Mouse (Mus musculus): ENCODE measurements around the gene A4galt. TPM values are rescaled to one million over a fixed set of nuclear protein-coding genes. Genes with fewer than 3 reads are reported as not detected.
A peak's percentile ranks its signal among the peaks of the same experiment; 100 is the strongest.

A4galt gene
- total and polyA plus RNA-seq, 3 experiments = not detected

- Histone ChIP-seq H3K4me3 (ENCODE audit: control insufficient read depth in 1 of 2, insufficient read depth in 1 of 2, low read depth in 2 of 2, low read length in 2 of 2) (no peak overlapping the region), H3K36me3 (ENCODE audit: control insufficient read depth in 1 of 2, insufficient read depth in 2 of 2, low read length in 2 of 2) (peaks cover 0 to 10% of the 10 kb centered on the region in 2 experiments; a peak in 2 of 4 replicates), H3K9me3 (replicated peaks; ENCODE audit: insufficient read depth, low read length) (no peaks in the 10 kb centered on the region), H3K79me2 (ENCODE audit: control insufficient read depth, insufficient read depth, low read length, poor library complexity) (no peaks in the 10 kb centered on the region), H3K27ac (ENCODE audit: control insufficient read depth, low read depth, low read length) (no peak overlapping the region), H3K4me1 (ENCODE audit: control insufficient read depth in 1 of 2, insufficient read depth in 2 of 2, low read length in 2 of 2) (peaks cover 6 to 17% of the 10 kb centered on the region in 2 experiments; a peak in 3 of 4 replicates), H3K9ac (ENCODE audit: control insufficient read depth, low read depth, low read length, poor library complexity, severe bottlenecking) (no peak overlapping the region), H3K27me3 (ENCODE audit: control insufficient read depth in 1 of 2, insufficient read depth in 2 of 2, low read length in 2 of 2) (no peaks in the 10 kb centered on the region)
- no peak for DNase-seq (ENCODE audit: low read depth, low spot score)
- TF ChIP-seq POLR2AphosphoS5 (IDR thresholded peaks at IDR 0.05; ENCODE audit: borderline replicate concordance, low read depth, low read length) (no peak), MAX (IDR thresholded peaks at IDR 0.05; ENCODE audit: low read length) (no peak), CHD2 (IDR thresholded peaks at IDR 0.05; ENCODE audit: low read length) (no peak), CHD1 (IDR thresholded peaks at IDR 0.05; ENCODE audit: low read depth, low read length) (no peak), ETS1 (IDR thresholded peaks at IDR 0.05; ENCODE audit: low read depth, low read length) (no peak), NELFE (IDR thresholded peaks at IDR 0.05; ENCODE audit: low read depth, low read length) (no peak), POLR2A (IDR thresholded peaks at IDR 0.05; ENCODE audit: control insufficient read depth in 1 of 2, insufficient read depth in 1 of 2, low read depth in 1 of 2, low read length in 2 of 2, poor library complexity in 1 of 2) (no peak), USF2 (IDR thresholded peaks at IDR 0.05; ENCODE audit: borderline replicate concordance in 1 of 2, insufficient read depth in 1 of 2, low read depth in 1 of 2, low read length in 2 of 2) (no peak), MXI1 (IDR thresholded peaks at IDR 0.05; ENCODE audit: low read depth, low read length) (no peak), RCOR1 (IDR thresholded peaks at IDR 0.05; ENCODE audit: low read depth, low read length) (no peak), E2F4 (IDR thresholded peaks at IDR 0.05; ENCODE audit: borderline replicate concordance, low read depth, low read length) (no peak), NRF1 (IDR thresholded peaks at IDR 0.05; ENCODE audit: insufficient read depth, low read depth, low read length, poor library complexity, severe bottlenecking) (no peak), RAD21 (IDR thresholded peaks at IDR 0.05; ENCODE audit: low read depth, low read length) (no peak), EP300 (IDR thresholded peaks at IDR 0.05; ENCODE audit: low read depth in 1 of 2, low read length in 2 of 2) (no peak), TCF12 (IDR thresholded peaks at IDR 0.05; ENCODE audit: low read depth, low read length) (no peak), POLR2AphosphoS2 (IDR thresholded peaks at IDR 0.05; ENCODE audit: low read length) (no peak), BHLHE40 (IDR thresholded peaks at IDR 0.05; ENCODE audit: borderline replicate concordance, low read depth, low read length) (no peak), TAL1 (IDR thresholded peaks at IDR 0.05; ENCODE audit: low read length) (no peak)
Measured at GRCm38 (mm10) chr15:83293144-83293543, 41.6 kb upstream of the A4galt start.

- Histone ChIP-seq H3K4me1 (ENCODE audit: control insufficient read depth in 1 of 2, insufficient read depth in 2 of 2, low read length in 2 of 2) (peaks cover 6 to 17% of the 10 kb centered on the region in 2 experiments; a peak in 3 of 4 replicates), H3K27me3 (ENCODE audit: control insufficient read depth in 1 of 2, insufficient read depth in 2 of 2, low read length in 2 of 2) (no peaks in the 10 kb centered on the region), H3K9ac (ENCODE audit: control insufficient read depth, low read depth, low read length, poor library complexity, severe bottlenecking) (no peak overlapping the region), H3K9me3 (replicated peaks; ENCODE audit: insufficient read depth, low read length) (no peaks in the 10 kb centered on the region), H3K36me3 (ENCODE audit: control insufficient read depth in 1 of 2, insufficient read depth in 2 of 2, low read length in 2 of 2) (peaks cover 0 to 10% of the 10 kb centered on the region in 2 experiments; a peak in 2 of 4 replicates), H3K4me3 (ENCODE audit: control insufficient read depth in 1 of 2, insufficient read depth in 1 of 2, low read depth in 2 of 2, low read length in 2 of 2) (no peak overlapping the region), H3K79me2 (ENCODE audit: control insufficient read depth, insufficient read depth, low read length, poor library complexity) (no peaks in the 10 kb centered on the region), H3K27ac (ENCODE audit: control insufficient read depth, low read depth, low read length) (no peak overlapping the region)
- TF ChIP-seq TAL1 (IDR thresholded peaks at IDR 0.05; ENCODE audit: low read length) = peak; percentile 19; the same call in 1 of the 2 replicates
- no peak; the same call in 1 of the 2 replicates for TF ChIP-seq MXI1 (IDR thresholded peaks at IDR 0.05; ENCODE audit: low read depth, low read length)
- no peak for TF ChIP-seq MAZ (IDR thresholded peaks at IDR 0.05; ENCODE audit: low read depth, low read length)
- 0 out of 2 replicates have a peak, but pooled peaks have one; percentile 21 for TF ChIP-seq MYC (IDR thresholded peaks at IDR 0.05; ENCODE audit: low read depth, low read length)
- peak; percentile 69 to 73 for TF ChIP-seq EP300 (IDR thresholded peaks at IDR 0.05; ENCODE audit: low read depth in 1 of 2, low read length in 2 of 2)
- TF ChIP-seq POLR2A (IDR thresholded peaks at IDR 0.05; ENCODE audit: control insufficient read depth in 1 of 2, insufficient read depth in 1 of 2, low read depth in 1 of 2, low read length in 2 of 2, poor library complexity in 1 of 2) = no peak
- peak; percentile 24; the same call in 1 of the 2 replicates for TF ChIP-seq RCOR1 (IDR thresholded peaks at IDR 0.05; ENCODE audit: low read depth, low read length)
- TF ChIP-seq ZKSCAN1 (IDR thresholded peaks at IDR 0.05; ENCODE audit: low read depth, low read length) = no peak
- no peak for TF ChIP-seq POLR2AphosphoS5 (IDR thresholded peaks at IDR 0.05; ENCODE audit: borderline replicate concordance, low read depth, low read length)
- TF ChIP-seq USF1 (IDR thresholded peaks at IDR 0.05; ENCODE audit: low read depth, low read length) = peak; percentile 76
- TF ChIP-seq BHLHE40 (IDR thresholded peaks at IDR 0.05; ENCODE audit: borderline replicate concordance, low read depth, low read length) = no peak
- no peak for TF ChIP-seq ZC3H11A (IDR thresholded peaks at IDR 0.05; ENCODE audit: low read depth, low read length)
- peak; percentile 77 for TF ChIP-seq TCF12 (IDR thresholded peaks at IDR 0.05; ENCODE audit: low read depth, low read length)
- no peak for TF ChIP-seq MAX (IDR thresholded peaks at IDR 0.05; ENCODE audit: low read length)
- TF ChIP-seq GATA1 (IDR thresholded peaks at IDR 0.05; ENCODE audit: low read depth, low read length) = peak; percentile 65
- no peak for TF ChIP-seq CHD1 (IDR thresholded peaks at IDR 0.05; ENCODE audit: low read depth, low read length)
- TF ChIP-seq ETS1 (IDR thresholded peaks at IDR 0.05; ENCODE audit: low read depth, low read length) = peak; percentile 39; the same call in 1 of the 2 replicates
- TF ChIP-seq MAFK (IDR thresholded peaks at IDR 0.05; ENCODE audit: borderline replicate concordance, low read depth, low read length) = no peak
- DNase-seq (ENCODE audit: low read depth, low spot score) = no peak
Measured at GRCm38 (mm10) chr15:83292261-83293056, 40.9 kb upstream of the A4galt start.

All from MEL (cell line).